Mouse (Mus musculus): ENCODE measurements at regions not wholly inside any gene's neighbourhood (a gene's known extent, or its start where the extent isn't known, plus 50 kb on each side); places are given as distances from the start of the nearest gene placed in this dataset.

DNA sequence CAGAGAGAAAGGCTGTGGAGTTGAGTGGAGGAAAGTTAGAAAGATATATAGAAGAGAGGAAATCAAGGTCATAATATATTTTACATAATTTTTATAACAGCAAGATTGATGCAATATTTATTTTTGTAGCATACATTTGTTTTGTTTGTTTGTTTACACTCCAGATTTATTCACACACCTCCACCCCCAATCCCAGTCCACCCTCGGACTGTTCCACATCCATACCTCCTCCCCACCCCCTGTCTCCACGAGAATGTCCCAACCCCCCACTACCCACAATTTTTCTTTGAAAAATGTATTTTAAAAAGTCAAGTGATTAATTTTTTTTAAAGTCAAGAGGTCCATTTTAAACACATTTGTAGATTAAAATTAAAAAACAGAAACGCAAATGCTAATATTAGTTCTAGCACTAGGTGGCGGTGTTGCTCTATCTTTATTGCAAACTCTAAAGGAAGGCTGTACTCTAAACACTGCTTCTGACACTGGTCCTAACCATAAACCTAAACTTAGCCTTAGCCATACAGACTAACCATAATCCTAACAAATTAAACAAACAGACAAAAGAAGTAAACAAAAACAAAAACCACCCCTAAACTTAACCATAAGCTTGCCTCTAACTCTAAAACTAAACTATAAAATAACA lies 67.8 kb downstream of the Olfr1505 start:
- DNase-seq, result no peak
- intact Hi-C loops (cut with DNase I; ENCODE audit: low total_unique reads), result loop anchor here (10.0 kb wide), 4 partner anchors 104 to 1824 kb away; no protein-coding TSS in a partner anchor

- intact Hi-C loops (cut with DNase I; ENCODE audit: low total_unique reads), result loop anchor here (10.0 kb wide), 4 partner anchors 102 to 1822 kb away; no protein-coding TSS in a partner anchor
- DNase-seq, result no peak
Observed at GRCm38 (mm10) chr19:13982823-13983222, 69.5 kb downstream of the Olfr1505 start.

Data from gastrocnemius, postnatal 14 days (tissue).